Mouse (Mus musculus) activated CD4-positive, CD25-positive, alpha-beta regulatory T cell (primary cell): ENCODE results near the gene Gucy2f. TPM values are rescaled to one million over a fixed set of nuclear protein-coding genes. Genes with fewer than 3 reads are reported as not detected.

Experiments
- polyA plus RNA-seq, 2 experiments: library from polyadenylated mRNA; unstranded; fragments of 100-300 nt; shearing (Covaris generic); gene quantifications; one replicate each; pipeline ENCODE4 v1.2.1; 2017

Gene Gucy2f
- not detected for polyA plus RNA-seq

GRCm38 (mm10) chrX:142196831-142197230 lies at the start of gene Gucy2f:
TSS of gene Gucy2f (minus strand) at chrX:142196931.

GRCm38 (mm10) chrX:142226542-142226941 lies 29.8 kb upstream of the Gucy2f start, which contains the start of gene Nxt2:
TSS of gene Nxt2 (plus strand) at chrX:142226770.

Other genes starting within 250 kb of the Gucy2f start
- 1 to 10 TPM; 3.8 to 5.1 TPM for gene Nxt2, start 29.8 kb upstream of the Gucy2f start, polyA plus RNA-seq
- not detected for gene Kcne1l, start 109.4 kb upstream of the Gucy2f start, polyA plus RNA-seq
- 10 to 100 TPM; 21.3 to 26.9 TPM for gene Acsl4, start 193.6 kb upstream of the Gucy2f start, polyA plus RNA-seq